Mouse (Mus musculus): ENCODE results near the gene Krtcap3. TPM values are rescaled to one million over a fixed set of nuclear protein-coding genes. Genes with fewer than 3 reads are reported as not detected.

The Krtcap3 gene
- polyA plus RNA-seq (2015; fragmentation: Nextera tagmentation; extraction: Ambion mirVana) = 0.74 and 1.2 TPM in 2 replicates

GRCm38 (mm10) chr5:31251541-31252101 lies at the start of gene Krtcap3:
Gene Krtcap3 (plus strand): TSS chr5:31251691.

GRCm38 (mm10) chr5:31201742-31202590 lies 49.5 kb upstream of the Krtcap3 start, which contains the start of gene Zfp513:
Gene Zfp513 (minus strand): TSS chr5:31202303.

GRCm38 (mm10) chr5:31220448-31221303 lies 30.8 kb upstream of the Krtcap3 start, which contains the start of gene Ppm1g:
Gene Ppm1g (minus strand): TSS chr5:31220687.

GRCm38 (mm10) chr5:31240637-31241521 lies 10.6 kb upstream of the Krtcap3 start, which contains the start of the genes Nrbp1 and Gm9970:
Gene Nrbp1 (plus strand): TSS chr5:31240864.
Gene Gm9970 (minus strand): TSS chr5:31241232.

GRCm38 (mm10) chr5:31290521-31291360 lies 39.2 kb downstream of the Krtcap3 start, which contains the start of gene Ift172:
Gene Ift172 (minus strand): TSS chr5:31291116.

GRCm38 (mm10) chr5:31295606-31296141 lies 44.2 kb downstream of the Krtcap3 start, which contains the start of gene Fndc4:
Gene Fndc4 (minus strand): TSS chr5:31296080.

GRCm38 (mm10) chr5:31297047-31297757 lies 45.7 kb downstream of the Krtcap3 start, which contains the start of gene Gckr:
Gene Gckr (plus strand): TSS chr5:31297443.

Other genes starting within 250 kb of the Krtcap3 start
- gene Atraid, start 203.4 kb upstream of the Krtcap3 start, polyA plus RNA-seq (2015; fragmentation: Nextera tagmentation; extraction: Ambion mirVana) = 262 and 282 TPM in 2 replicates
- gene Slc5a6, start 202.8 kb upstream of the Krtcap3 start, polyA plus RNA-seq (2015; fragmentation: Nextera tagmentation; extraction: Ambion mirVana) = 10.1 and 11.2 TPM in 2 replicates
- gene Cad, start 196.9 kb upstream of the Krtcap3 start, polyA plus RNA-seq (2015; fragmentation: Nextera tagmentation; extraction: Ambion mirVana) = 6.1 and 6.4 TPM in 2 replicates
- gene Dnajc5g, start 145.4 kb upstream of the Krtcap3 start, polyA plus RNA-seq (2015; fragmentation: Nextera tagmentation; extraction: Ambion mirVana) = not detected in 2 replicates
- gene Slc30a3, start 143.5 kb upstream of the Krtcap3 start, polyA plus RNA-seq (2015; fragmentation: Nextera tagmentation; extraction: Ambion mirVana) = 0.08 TPM in 1 of 2 replicates, not detected in the other
- gene Trim54, start 135.0 kb upstream of the Krtcap3 start, polyA plus RNA-seq (2015; fragmentation: Nextera tagmentation; extraction: Ambion mirVana) = 210 and 232 TPM in 2 replicates
- gene Ucn, start 112.9 kb upstream of the Krtcap3 start, polyA plus RNA-seq (2015; fragmentation: Nextera tagmentation; extraction: Ambion mirVana) = 1.1 TPM in 2 replicates
- gene Mpv17, start 97.4 kb upstream of the Krtcap3 start, polyA plus RNA-seq (2015; fragmentation: Nextera tagmentation; extraction: Ambion mirVana) = 62.8 and 67.1 TPM in 2 replicates
- gene Gm29609, start 71.8 kb upstream of the Krtcap3 start, polyA plus RNA-seq (2015; fragmentation: Nextera tagmentation; extraction: Ambion mirVana) = 0.51 and 0.68 TPM in 2 replicates
- gene Gtf3c2, start 71.5 kb upstream of the Krtcap3 start, polyA plus RNA-seq (2015; fragmentation: Nextera tagmentation; extraction: Ambion mirVana) = 20.8 and 21.8 TPM in 2 replicates
- 96.4 and 109 TPM in 2 replicates for gene Snx17, start 58.5 kb upstream of the Krtcap3 start, polyA plus RNA-seq (2015; fragmentation: Nextera tagmentation; extraction: Ambion mirVana)
- 61.4 and 74.4 TPM in 2 replicates for gene Eif2b4, start 58.3 kb upstream of the Krtcap3 start, polyA plus RNA-seq (2015; fragmentation: Nextera tagmentation; extraction: Ambion mirVana)
- 3.6 and 6.5 TPM in 2 replicates for gene Zfp513, start 49.4 kb upstream of the Krtcap3 start, polyA plus RNA-seq (2015; fragmentation: Nextera tagmentation; extraction: Ambion mirVana)
- gene Ppm1g, start 31.0 kb upstream of the Krtcap3 start, polyA plus RNA-seq (2015; fragmentation: Nextera tagmentation; extraction: Ambion mirVana) = 37.5 and 45.6 TPM in 2 replicates
- gene Nrbp1, start 10.8 kb upstream of the Krtcap3 start, polyA plus RNA-seq (2015; fragmentation: Nextera tagmentation; extraction: Ambion mirVana) = 95.9 and 102 TPM in 2 replicates
- 0.87 TPM in 2 replicates for gene Gm9970, start 10.5 kb upstream of the Krtcap3 start, polyA plus RNA-seq (2015; fragmentation: Nextera tagmentation; extraction: Ambion mirVana)
- gene Ift172, start 39.4 kb downstream of the Krtcap3 start, polyA plus RNA-seq (2015; fragmentation: Nextera tagmentation; extraction: Ambion mirVana) = 10.1 and 11.2 TPM in 2 replicates
- 14.3 and 18.7 TPM in 2 replicates for gene Fndc4, start 44.4 kb downstream of the Krtcap3 start, polyA plus RNA-seq (2015; fragmentation: Nextera tagmentation; extraction: Ambion mirVana)
- 0.19 and 0.22 TPM in 2 replicates for gene Gckr, start 45.8 kb downstream of the Krtcap3 start, polyA plus RNA-seq (2015; fragmentation: Nextera tagmentation; extraction: Ambion mirVana)
- 15.9 and 17.5 TPM in 2 replicates for gene Zfp512, start 200.7 kb downstream of the Krtcap3 start, polyA plus RNA-seq (2015; fragmentation: Nextera tagmentation; extraction: Ambion mirVana)
- gene 4930548H24Rik, start 234.0 kb downstream of the Krtcap3 start, polyA plus RNA-seq (2015; fragmentation: Nextera tagmentation; extraction: Ambion mirVana) = not detected in 2 replicates
- 20.9 and 25.3 TPM in 2 replicates for gene Gpn1, start 243.1 kb downstream of the Krtcap3 start, polyA plus RNA-seq (2015; fragmentation: Nextera tagmentation; extraction: Ambion mirVana)